ENCODE assay signal across 8 mouse cellular contexts in the genomic region with DNA sequence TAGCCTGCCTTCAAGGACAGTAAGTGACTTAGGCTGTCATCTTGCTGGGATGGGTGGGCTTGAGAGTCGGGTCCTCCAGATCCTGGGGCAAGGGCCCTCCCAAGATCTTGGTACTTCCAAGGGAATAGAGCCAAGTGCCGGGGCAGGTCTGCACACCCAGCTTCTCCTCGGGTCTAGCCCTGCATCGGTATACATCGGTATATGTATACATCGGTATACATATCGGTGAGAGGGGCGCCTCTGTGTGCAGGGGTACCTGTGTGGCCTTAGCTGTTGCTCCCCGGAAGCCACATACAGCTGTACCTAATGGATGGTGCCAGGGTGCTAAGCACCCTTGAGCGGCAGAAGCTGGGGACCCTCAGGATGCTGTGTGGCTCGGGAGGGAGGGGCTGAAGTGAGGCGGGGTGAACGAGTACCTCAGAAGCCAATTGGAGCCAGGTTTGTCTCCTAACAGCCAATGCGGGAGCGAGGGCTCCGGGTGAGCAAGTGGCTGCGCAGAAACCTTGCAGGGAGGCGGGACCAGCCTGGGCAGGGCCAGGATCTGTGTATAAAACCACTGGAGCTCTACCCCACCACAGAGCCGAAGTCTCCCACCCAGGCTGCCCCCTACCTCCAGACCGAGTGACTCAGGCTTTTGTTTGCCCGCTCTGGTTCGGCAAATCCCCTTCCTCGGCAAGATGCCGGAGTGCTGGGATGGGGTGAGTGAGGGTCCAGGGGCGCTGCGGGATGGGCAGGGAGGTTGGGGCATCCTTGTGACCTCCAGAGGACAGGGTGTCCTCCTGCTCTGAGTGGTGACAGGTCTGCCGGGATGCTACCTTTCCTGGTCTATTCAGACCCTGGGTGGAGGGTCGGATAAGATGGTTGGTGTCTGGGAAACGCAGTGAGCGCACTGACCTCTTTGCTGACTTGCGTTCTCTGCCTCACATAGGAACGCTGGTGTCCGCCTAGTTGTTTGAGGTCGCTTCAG. TPM values are rescaled to one million over a fixed set of nuclear protein-coding genes. Genes with fewer than 3 reads are reported as not detected.
DNase-seq lines count a peak whose midpoint lies in the region; ATAC-seq lines count a peak whose summit lies in the region.

No protein-coding gene starts in this region.

- ATAC-seq in embryonic facial prominence, embryonic 12.5 days (ENCODE audit: insufficient number of reproducible peaks, insufficient read depth, low FRiP score, low TSS enrichment): peak; percentile 89

- H3K9me3 ChIP-seq in embryonic facial prominence, embryonic 12.5 days: no peaks in the 10 kb centered on the region
- no peaks in the 10 kb centered on the region for H3K9me3 ChIP-seq in midbrain, embryonic 10.5 days (replicated peaks)

- intact Hi-C loops in left cerebral cortex, postnatal 4 days (cut with DNase I): no loop called here

- H3K4me1 ChIP-seq in embryonic facial prominence, embryonic 12.5 days: peaks cover 17% of the 10 kb centered on the region; the same call in 1 of the 2 replicates
- H3K4me1 ChIP-seq in midbrain, embryonic 10.5 days: peaks cover 32% of the 10 kb centered on the region

- DNase-seq in adrenal gland, postnatal 25 days: peak; percentile 79
- peak; percentile 77 to 81 for DNase-seq in heart, adult 18-20 months
- peak; percentile 58 for DNase-seq in kidney, adult 11 months
- peak; percentile 93 for DNase-seq in left cerebral cortex, postnatal 4 days
- peak; percentile 91 for DNase-seq in midbrain, embryonic 10.5 days (ENCODE audit: low spot score)
- peak; percentile 70 for DNase-seq in skeletal muscle tissue, adult 2 months (ENCODE audit: low read depth, low spot score)
- no peak for DNase-seq in c-Kit-positive CD71-positive TER-119-positive erythroid progenitor cells, embryonic 14.5 days (ENCODE audit: low spot score)

- H3K27ac ChIP-seq in embryonic facial prominence, embryonic 12.5 days: no peak overlapping the region
- H3K27ac ChIP-seq in midbrain, embryonic 10.5 days (replicated peaks): peak overlapping the region; percentile 80

- H3K27me3 ChIP-seq in embryonic facial prominence, embryonic 12.5 days: 0 out of 2 replicates have a peak, but pooled peaks cover 5% of the 10 kb centered on the region
- H3K27me3 ChIP-seq in midbrain, embryonic 10.5 days (ENCODE audit: low read depth, poor library complexity, severe bottlenecking): peaks cover 20% of the 10 kb centered on the region

- WGBS in embryonic facial prominence, embryonic 12.5 days: 3% methylated on average over 34 of the region's 34 CpGs
- 4% methylated on average over 34 of the region's 34 CpGs for WGBS in midbrain, embryonic 10.5 days

- H3K4me3 ChIP-seq in embryonic facial prominence, embryonic 12.5 days: peak overlapping the region; percentile 64
- H3K4me3 ChIP-seq in midbrain, embryonic 10.5 days: peak overlapping the region; percentile 79

- H3K9ac ChIP-seq in embryonic facial prominence, embryonic 12.5 days: peak overlapping the region; percentile 65

- peak overlapping the region; percentile 97 for H3K4me2 ChIP-seq in embryonic facial prominence, embryonic 12.5 days (replicated peaks)

- no peaks in the 10 kb centered on the region; the same call in 1 of the 2 replicates for H3K36me3 ChIP-seq in embryonic facial prominence, embryonic 12.5 days
- peaks cover 3% of the 10 kb centered on the region for H3K36me3 ChIP-seq in midbrain, embryonic 10.5 days

RNA-seq across cellular contexts. Expression of a gene that starts 12.9 kb away (rescaled TPM):
- 30.1 and 43.2 TPM in 2 replicates for total RNA-seq in adrenal gland, postnatal 25 days (2021)
- polyA plus RNA-seq in embryonic facial prominence, embryonic 12.5 days (2016; fragmentation: Nextera tagmentation; extraction: Ambion mirVana): 19.5 and 21.4 TPM in 2 replicates
- 10 to 100 TPM; 15.8 to 21.0 TPM for total RNA-seq in heart, adult 18-20 months (2021)
- 10 to 100 TPM; 27.9 to 28.5 TPM for total RNA-seq in left cerebral cortex, postnatal 4 days (2021)
- polyA plus RNA-seq in midbrain, embryonic 10.5 days (2016; fragmentation: Nextera tagmentation; extraction: Ambion mirVana): 25.0 and 28.7 TPM in 2 replicates

RNA-seq across cellular contexts. Expression of a gene that starts 26.0 kb away (rescaled TPM):
- 15.4 and 22.5 TPM in 2 replicates for total RNA-seq in adrenal gland, postnatal 25 days (2021)
- 27.3 and 34.4 TPM in 2 replicates for polyA plus RNA-seq in embryonic facial prominence, embryonic 12.5 days (2016; fragmentation: Nextera tagmentation; extraction: Ambion mirVana)
- total RNA-seq in heart, adult 18-20 months (2021): 100 to 1,000 TPM; 144 to 150 TPM
- total RNA-seq in left cerebral cortex, postnatal 4 days (2021): 100 to 1,000 TPM; 540 to 651 TPM
- polyA plus RNA-seq in midbrain, embryonic 10.5 days (2016; fragmentation: Nextera tagmentation; extraction: Ambion mirVana): 27.4 and 43.9 TPM in 2 replicates
